In the genomic region with DNA sequence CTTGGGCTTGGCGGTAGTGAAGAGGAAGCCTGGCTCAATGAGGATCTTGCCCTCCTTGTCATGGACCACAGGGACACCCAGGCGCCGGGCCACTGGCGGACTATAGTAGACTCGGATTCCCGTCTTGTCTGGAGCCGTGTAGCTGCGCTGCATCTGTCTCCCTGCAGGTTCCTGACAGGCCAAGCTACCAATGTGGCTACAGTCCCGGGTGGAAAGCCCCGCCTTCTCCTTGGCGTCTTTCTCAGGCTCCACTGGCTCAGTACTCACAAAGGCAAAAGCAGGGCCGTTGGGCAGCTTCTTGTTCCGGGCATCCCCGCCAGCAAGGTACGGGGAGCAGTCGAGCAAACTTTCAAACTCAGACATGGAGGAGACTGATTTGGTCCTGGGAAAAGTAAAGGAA, we compare ENCODE assay signal across 27 mouse cellular contexts.
"Had no signal": no experiment of that assay in that cellular context is flagged by ENCODE, and none has a peak within 500 bp of the region (broad histone marks: within the 10 kb centered on the region; RNA-seq: fewer than 3 reads in every experiment).

No protein-coding gene starts in this region.

- ATAC-seq: hindbrain, embryonic 16.5 days; inflammation-experienced regulatory T-cells, adult 6 months; intestine, embryonic 15.5 days; intestine, postnatal 0 days had no signal

- H3K9ac ChIP-seq: heart, embryonic 13.5 days; heart, embryonic 15.5 days; hindbrain, embryonic 14.5 days; intestine, embryonic 15.5 days; limb, embryonic 12.5 days; liver, embryonic 13.5 days had no signal

- H3K27me3 ChIP-seq: heart, embryonic 13.5 days; heart, embryonic 15.5 days; intestine, embryonic 15.5 days; limb, embryonic 12.5 days; liver, embryonic 13.5 days had no signal

- DNase-seq: gastrocnemius, adult 2 months; gastrocnemius, postnatal 10 days; gastrocnemius, postnatal 25 days; heart, adult 11 months; heart, adult 2 months; heart, postnatal 14 days; heart, postnatal 36 days; kidney, adult 18-20 months; kidney, adult 8-10 months; kidney, postnatal 10 days; kidney, postnatal 25 days; kidney, postnatal 4 days; liver; liver, embryonic 13.5 days had no signal

- H3K27ac ChIP-seq: gastrocnemius, adult 2 months; heart, adult 2 months; heart, embryonic 13.5 days; heart, embryonic 15.5 days; hindbrain, embryonic 14.5 days; intestine, embryonic 15.5 days; layer of hippocampus, adult 2 months; left cerebral cortex, adult 2 months; limb, embryonic 10.5 days; limb, embryonic 12.5 days; liver, embryonic 13.5 days had no signal

- H3K4me2 ChIP-seq: heart, embryonic 11.5 days; heart, embryonic 13.5 days; heart, embryonic 15.5 days; hindbrain, embryonic 14.5 days; intestine, embryonic 15.5 days; limb, embryonic 12.5 days; liver, embryonic 11.5 days; liver, embryonic 13.5 days had no signal

- H3K4me3 ChIP-seq: gastrocnemius, adult 2 months; heart, adult 2 months; heart, embryonic 13.5 days; heart, embryonic 15.5 days; intestine, embryonic 15.5 days; layer of hippocampus, adult 2 months; left cerebral cortex, adult 2 months; limb, embryonic 10.5 days; limb, embryonic 12.5 days; liver, embryonic 13.5 days had no signal

- H3K9me3 ChIP-seq: heart, embryonic 15.5 days; intestine, embryonic 15.5 days had no signal

- H3K4me1 ChIP-seq: intestine, embryonic 15.5 days; limb, embryonic 10.5 days; limb, embryonic 12.5 days had no signal
